Mouse (Mus musculus) cerebellum, adult 9-10 months (tissue): ENCODE measurements around the gene Zfp385c.
"Not testable (repeated sequence)": the region's sequence is repeated elsewhere in the genome, so short reads cannot be mapped to it uniquely, and the experiment has no call there.

Experiments used
- DNase-seq: peaks from one replicate; pipeline ENCODE4 v3.0.0; 2022

Gene Zfp385c

DNA sequence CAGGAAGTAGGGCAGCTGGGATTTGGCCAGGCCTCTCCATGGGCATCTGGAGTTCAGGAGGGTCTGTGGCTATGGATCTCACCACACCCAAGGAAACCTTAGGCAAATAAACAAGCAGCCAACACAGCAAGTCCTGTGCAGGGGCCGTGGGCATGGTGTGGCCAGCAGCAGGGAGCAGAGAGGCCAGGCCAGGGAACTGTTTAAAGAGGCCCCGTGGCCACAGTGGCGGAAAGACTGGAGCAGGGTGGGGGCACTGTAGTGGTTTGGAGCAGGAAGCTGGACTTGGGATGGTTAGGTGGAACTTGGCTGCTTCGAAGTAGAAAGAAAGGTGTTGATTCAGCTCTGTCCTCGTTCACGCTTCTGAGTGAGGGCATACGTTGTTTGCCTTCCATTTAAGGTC is 5.0 kb downstream of the Zfp385c start:
- DNase-seq, result no peak

DNA sequence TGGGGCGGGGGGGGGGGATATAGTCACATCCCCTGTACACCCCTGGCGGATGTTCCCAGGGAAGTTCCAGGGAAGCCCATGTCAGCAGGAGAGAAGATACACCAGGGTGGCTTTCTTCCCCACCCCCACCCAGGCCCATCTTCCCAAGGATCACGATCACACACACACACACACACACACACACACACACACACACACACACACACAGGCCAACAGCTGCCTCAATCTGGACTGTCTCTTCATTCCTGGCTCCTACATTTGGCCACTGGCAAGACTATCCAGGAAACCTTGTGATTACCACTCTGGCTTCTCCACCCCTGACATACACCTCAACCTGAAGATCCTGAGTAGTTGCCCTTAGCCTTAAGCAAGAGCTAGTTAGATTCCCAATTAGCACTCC is 6.9 kb downstream of the Zfp385c start:
- no peak for DNase-seq

DNA sequence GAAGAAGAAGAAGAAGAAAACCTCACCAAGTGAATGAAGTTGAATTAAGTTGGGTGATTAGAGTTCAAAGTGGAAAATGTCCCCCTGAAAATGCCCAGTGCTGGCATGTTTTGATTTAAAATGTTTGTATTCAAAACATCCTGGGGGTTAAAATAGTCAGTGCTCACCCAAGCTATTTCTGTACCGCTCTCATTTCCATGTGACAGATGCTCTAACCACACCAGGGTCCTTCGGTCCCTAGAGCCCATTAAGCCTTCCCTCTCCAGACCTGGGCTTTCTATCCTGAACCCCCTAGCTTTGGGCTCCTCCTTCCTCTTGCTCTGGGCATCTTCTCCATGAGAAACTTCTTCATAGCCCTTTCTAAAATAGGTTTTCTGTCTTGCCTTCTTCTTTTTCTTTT is 8.2 kb downstream of the Zfp385c start:
- DNase-seq, result no peak

DNA sequence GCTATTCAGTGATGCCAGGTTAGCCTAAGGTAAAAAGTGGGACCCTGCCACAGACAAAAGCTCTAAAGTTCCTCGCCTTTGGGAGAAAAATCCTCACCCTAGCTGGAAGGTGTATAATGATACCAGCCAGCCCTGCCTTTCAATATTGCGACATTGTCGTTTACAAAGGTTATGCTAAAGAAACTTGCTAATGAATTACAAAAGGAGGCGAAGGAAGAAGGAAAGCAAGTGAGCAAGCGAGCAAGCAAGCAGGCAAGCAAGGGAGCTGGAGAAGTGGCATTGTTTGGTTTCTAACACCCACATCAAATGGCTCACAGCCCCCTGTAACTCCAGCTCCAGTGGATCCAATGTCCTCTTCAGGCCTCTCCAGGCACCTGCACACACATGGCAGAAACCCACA is 9.7 kb downstream of the Zfp385c start:
- DNase-seq, result no peak

DNA sequence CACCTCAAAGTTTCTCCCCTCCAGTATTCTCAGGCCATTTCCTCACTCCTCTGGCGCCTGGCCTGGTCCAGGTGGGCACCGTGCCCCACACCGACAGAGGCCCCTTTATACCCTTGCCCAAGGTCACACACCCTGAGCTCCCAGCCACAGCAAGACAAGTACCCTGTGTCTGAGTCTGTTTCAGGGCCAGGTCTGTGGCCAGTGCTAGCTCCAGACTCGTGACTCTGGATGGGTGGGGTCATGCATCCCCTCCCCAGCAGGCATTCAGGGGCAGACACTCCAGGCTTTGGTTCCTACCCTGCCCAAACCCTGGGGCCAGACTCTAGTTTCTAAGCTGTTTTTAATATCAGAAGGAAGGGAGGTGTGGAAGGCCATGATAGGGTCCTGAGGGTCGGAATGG is 10.4 kb downstream of the Zfp385c start:
- DNase-seq, result no peak

DNA sequence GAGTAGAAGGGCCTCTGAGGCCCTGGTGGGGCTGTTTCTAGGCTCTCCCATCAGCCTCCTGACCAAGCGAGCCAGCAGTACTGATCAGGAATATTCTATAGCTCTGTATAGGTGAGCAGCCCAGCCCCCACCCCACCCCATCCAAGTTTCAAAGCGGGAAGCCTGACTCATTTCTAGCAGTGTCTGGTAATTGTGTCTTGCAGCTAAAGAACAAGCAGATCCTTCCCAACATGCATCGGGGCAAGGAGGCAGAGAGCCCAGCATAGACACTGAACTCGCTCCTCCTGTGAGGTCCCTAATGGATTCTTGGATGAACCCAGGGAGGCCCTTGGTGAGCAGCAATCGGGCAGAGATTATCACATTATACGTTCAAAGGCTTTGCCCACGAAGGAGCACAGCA is 14.4 kb downstream of the Zfp385c start:
- no peak for DNase-seq

DNA sequence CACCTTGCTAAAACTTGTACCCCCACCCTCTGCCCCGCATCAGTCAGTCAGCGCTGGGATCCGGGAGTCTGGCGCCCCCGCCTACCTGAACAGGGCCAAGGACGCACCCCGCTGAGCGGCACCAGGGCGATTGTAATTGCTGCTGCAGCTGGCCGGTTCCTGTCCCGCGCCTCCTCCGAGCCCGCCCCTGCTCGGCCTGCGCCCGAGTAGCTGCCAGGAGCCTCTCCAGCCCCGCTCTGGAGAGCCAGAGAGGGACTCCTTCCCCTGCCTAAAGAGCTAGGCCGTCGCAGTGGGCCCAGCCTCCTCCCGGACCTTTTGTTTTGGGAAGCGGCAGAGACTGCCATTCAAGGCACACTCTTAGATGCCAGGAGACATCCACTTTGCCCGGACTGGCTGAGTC is 19.1 kb downstream of the Zfp385c start:
- no peak for DNase-seq

DNA sequence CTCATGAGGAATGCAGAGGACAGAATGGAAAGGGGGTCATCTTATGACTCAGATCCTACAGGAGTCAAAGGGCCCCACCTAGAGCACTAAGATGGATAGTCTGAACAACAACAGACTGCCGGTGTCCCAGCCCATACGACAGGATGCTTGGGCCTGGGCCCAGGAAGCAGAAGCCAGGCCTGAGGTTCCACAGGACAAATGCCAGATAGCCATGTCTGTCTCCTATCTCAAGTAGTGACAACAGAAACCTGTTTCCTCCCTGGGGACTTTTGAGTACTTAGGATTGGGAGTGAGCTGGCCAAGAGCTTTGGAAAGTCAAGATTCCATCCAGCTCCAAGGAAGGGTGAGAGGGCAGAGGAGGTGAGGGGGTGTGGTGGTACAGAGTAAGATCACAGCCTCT is 20.3 kb downstream of the Zfp385c start:
- no peak for DNase-seq

DNA sequence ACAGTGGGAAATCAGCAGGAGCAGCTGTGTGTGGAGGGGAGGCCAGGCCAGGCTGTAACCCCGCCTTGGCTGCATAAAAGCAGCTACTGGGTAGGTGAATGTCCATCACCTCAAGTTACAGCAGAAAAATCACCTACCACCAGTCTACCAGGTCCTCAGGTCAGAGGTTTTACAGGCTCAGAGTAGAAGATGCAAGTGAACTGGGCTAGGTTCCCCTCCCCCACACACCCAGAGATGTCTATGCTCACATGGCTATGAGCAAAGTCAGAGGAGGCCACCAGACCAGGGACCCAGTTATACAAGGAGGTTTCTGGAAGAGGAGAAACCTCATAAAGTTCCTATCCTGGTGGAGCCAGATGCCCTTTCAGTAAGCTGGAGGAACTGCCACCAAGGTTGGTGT is 21.2 kb downstream of the Zfp385c start:
- DNase-seq, result no peak

DNA sequence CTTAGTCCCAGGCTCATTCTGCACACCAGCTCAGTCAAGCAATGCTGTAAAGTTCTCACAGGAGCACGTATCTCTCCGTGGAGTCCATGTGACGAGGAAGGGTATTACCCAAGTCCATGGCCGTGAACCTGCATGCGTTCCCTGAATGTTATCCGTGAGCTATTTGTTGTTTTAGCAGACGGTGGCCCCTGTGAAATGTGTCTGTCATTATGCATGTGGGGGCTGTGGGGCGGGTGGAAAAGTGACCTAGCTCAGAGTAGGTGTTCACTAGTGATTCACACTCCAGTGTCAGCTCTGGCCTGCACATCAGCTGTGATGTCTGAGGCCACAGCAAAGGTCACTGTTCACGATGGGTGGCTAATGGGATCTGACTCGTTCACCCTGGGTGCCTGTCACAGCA is 32.4 kb downstream of the Zfp385c start:
- no peak for DNase-seq

DNA sequence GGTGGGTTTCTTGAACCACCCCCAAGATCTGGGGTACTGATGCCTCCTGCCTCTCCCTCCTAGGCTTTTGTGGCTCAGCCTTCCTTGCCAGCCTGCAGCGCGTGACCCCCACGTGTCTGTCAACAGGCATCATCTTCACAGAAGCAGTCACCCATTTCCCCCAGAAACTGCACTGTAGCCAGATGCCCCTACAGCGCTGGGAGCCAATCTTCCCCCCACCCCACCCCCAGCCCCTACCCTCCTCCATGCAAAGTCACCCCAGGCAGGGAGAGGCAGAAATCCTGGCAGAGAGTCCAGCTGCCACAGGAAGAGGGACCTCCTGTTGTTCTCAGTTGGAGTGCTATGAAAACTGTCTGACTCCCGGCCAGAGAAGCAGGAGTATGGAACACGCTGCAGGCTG is 35.8 kb downstream of the Zfp385c start:
- DNase-seq, result no peak

DNA sequence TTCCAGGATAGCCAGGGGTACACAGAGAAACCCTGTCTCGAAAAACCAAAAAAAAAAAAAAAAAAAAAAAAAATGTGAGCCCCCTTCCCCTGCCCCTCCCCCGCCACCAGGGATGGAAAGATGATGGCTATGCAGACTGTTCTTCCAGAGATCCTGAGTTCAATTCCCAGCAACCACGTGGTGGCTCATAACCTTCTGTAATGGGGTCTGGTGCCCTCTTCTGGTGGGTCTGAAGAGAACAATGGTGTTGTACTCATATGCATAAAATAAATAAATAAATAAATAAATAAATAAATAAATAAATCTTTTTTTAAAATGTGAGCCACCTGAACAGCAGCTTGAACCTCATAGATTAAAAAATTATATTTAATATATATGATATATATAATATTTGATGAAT is 36.7 kb downstream of the Zfp385c start:
- not testable (repeated sequence) for DNase-seq

DNA sequence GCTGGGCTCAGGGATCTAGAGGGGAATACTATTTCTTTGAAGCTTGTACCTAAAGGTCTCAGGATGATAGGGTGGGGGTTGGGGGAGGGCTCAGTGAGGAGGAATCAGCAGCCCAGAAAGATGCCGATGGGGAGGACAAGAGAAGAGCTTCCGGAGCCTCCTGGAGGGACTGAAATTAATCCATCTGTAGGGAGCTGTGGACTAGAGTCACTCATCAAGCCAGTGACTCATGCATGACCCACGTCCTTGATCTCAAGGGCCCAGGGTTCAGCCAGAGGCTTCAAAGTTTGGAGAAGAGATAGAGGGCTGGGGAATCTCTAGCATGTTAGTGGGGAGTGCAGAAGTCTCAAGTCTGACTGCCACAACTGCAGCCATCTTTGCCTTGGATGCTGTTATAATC is 40.5 kb downstream of the Zfp385c start:
- no peak for DNase-seq

DNA sequence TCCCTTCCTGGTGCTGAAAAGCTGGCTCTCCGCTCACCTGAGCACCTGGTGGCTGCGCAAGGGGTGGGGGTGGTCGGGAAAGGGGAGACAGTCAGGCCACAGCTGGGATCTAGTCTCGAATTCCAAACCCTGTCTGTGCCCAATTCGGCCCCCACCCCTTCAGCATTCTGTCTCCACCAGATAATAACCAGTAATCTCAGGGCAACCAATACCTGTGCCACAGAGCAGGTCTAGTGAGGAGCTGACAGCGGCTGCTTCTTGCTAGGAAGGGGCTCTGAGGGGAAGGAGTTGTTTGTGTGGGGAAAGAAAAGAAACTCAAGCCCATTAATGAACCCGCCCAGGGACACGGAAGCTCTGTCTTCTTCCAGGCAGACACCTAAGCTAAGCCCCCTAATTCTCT is 41.0 kb downstream of the Zfp385c start:
- no peak for DNase-seq

DNA sequence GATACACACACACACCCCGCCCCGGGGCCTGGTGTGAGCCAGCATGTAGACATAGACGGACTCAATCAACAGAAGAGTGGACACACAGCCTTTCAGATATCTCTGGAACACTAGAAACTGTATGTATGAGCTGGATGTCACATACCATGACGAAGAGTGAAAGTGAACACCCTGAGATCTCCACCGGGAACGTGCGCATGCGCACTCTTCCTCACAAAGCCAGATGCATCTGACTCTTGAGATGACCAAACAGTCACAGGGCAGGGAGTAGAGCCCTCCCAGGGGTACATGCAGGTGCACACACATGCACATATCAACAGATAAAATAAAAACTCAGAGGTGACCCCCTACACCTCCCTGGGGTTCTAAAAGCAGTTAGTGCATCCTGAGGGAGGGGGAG is 43.9 kb downstream of the Zfp385c start:
- no peak for DNase-seq

DNA sequence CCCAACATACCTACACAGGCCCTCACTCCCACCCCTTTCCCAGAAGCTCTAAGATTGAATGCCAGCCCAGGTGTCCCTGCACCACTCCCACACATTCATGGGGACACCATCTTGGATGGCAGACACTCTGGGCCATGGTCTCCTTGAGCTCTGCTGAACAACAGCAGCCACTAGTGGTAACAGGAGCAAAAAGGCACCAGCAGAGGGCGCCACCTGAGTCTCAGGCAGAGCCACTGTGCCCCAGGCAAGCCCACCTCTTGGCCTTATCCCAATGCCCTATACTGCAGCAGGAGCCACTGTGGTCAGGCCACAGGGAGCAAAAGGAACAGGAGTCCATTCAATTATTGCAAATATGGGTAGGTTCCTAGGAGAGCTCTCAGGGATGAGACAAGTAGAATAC is 46.0 kb downstream of the Zfp385c start:
- DNase-seq, result no peak

DNA sequence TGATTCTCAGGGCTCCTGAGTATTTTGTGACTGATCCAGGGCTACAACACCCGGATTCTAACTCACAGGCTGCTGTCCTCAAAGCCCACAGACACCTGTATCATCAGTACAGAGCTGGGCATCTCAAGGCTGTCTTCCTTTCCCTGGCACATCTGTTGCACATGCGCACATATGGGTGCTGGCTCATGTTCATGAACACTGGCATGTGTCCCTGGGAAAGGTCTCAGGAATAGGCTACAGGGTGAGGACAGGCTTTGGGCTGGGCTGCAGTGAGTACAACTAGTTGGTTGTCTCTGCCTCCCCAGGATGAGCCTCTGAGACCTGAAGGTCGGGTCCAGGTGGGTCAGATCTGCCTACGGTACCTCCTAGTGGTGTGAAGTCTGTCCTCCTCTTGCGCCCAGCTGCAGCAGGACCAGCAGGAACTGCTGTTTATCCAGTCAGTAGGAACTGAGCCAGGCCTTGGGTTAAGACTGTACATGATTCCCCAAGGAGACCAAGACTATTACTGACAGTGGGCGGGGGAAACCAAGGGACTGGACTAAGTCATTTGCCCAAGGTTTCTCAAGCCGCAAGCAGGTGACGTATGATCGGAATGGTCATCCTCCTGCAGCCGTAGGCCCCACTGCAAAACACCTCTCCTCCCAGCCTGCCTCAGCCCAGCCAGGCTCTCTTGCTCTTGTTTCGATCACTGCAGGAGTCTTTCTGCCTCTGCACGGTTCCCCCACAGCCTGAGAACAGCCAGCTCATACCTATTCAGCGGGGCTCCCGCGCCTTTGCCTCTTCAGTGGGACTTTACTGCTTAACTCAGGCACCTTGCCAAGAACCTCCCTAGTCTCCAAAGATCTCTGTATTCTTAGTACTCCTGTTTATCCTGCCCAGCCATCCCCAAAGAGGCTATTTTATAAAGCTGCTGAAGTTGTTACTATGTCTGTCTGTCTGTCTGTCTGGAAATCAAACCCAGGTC is 48.4 kb downstream of the Zfp385c start:
- DNase-seq, result no peak

DNA sequence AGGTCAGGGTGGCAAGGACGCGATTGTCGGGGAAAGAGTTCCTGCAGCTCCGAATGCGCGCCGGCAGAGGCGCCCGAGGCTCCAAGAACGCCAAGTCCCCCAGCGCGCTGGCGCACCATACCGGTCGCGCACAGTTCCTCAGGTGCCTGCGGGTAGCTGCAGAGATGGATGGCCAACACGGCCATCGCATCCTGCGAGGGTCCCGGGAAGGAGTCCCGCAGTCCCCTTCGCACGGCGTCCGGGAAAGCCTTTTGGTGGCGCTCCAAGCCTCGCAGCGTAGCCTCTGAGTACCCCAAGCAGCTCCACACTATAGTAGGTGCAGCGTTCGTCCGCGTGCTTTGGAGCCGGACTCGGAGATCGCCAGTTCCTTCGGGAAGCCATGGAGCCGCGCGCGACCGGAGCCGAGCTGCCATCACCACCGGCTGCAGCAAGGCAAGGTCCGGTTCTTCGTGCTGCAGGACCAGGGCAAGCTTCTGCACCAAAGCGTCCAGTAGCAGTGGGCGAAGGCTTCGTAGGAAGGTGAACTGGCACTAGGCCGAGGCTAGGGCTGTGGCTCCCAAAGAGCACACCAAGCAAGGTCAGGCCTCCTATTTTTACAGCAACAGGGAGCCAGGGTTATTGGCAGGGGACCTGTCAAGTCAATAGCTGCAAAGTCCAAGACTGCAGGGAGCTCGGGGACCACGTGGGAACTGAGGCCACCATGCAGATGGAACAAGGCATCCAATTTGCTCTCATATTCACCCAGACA is 51.9 kb downstream of the Zfp385c start:
- no peak for DNase-seq

DNA sequence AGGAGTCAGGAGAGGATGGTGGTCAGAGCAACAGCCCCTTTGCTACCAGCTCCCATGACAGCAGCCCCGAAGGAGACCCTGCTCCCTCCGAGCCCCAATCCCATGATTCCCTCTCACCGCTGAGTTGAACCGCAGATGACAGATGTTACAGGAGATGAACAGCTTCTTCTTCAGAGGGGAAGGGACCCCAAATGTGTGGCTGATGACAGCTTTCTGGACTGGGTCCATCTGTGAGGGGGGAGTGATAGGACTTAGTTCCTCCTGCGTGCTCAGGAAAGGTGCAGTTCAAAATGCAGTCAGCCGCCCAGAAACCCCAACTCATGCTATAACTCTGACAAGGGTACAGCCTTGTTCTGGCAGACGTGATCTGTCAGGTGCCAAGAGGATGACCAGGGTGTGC is 57.7 kb downstream of the Zfp385c start:
- DNase-seq, result no peak

DNA sequence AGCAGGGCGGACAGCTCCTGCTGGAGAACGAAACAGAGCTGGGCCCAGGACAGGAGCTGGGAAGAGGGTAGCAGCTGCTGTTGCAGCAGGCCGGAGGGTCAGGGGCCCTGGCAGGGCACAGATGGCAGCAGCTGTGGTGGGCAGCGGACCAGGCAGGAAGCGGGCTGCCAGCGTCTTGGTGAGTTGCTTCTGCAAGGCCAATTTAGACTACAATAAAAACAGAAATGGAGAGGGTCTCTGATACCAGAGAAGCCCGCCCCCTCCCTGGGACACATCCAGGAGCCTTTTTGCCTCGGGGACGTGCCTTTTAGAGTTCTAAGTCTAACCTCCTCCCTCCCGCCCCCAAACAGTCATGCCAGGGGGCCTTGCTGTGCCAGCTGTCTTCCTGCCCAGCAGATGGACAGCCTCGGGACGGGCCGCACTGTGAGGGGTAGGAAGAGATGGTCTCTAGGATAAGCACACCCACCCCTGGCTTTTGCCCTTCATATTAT is 63.3 kb downstream of the Zfp385c start:
- DNase-seq, result no peak

DNA sequence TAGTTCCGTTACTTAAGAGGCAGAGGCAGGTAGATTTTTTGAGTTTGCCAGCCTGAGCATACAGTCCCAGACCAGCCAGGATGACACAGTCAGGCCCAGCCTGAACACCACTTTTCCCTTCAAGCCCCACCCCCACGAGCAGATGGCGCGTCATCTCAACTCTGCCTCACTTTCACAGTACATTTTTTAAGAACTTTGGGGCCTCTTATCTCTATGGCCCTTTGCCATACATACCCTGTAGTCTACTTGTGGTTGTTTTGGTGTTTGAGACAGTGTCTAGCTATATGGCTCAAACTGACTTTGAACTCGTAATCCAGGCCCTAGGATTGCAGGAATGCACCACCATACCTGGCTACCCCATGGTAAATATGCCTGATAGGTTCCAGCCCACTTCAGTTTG is 64.2 kb downstream of the Zfp385c start:
- DNase-seq, result no peak

DNA sequence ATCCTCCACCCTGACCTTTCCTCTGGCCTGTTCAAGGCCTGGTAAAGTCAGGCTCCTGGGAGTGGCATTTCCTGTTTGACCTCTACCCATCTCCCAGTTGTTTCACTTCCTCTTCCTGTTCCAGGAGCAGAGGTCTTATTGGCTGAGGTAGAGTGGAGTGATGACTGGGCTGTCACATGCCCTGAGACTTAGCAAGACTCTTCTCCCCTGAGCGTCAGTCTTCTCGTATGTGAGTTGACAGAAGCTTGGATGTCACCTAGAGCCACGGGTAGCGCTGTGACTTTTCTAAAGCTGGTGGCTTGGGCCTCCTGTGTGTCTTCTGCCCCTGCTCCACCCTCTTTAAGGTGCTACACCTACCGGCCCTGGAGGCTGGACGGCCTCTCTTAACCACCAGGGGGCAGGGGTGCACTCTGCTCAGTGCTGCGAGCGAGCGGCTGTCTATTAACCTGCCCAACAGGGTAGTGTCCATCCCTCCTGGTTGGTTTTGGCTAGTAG is 65.5 kb downstream of the Zfp385c start:
- peak; percentile 64 for DNase-seq

DNA sequence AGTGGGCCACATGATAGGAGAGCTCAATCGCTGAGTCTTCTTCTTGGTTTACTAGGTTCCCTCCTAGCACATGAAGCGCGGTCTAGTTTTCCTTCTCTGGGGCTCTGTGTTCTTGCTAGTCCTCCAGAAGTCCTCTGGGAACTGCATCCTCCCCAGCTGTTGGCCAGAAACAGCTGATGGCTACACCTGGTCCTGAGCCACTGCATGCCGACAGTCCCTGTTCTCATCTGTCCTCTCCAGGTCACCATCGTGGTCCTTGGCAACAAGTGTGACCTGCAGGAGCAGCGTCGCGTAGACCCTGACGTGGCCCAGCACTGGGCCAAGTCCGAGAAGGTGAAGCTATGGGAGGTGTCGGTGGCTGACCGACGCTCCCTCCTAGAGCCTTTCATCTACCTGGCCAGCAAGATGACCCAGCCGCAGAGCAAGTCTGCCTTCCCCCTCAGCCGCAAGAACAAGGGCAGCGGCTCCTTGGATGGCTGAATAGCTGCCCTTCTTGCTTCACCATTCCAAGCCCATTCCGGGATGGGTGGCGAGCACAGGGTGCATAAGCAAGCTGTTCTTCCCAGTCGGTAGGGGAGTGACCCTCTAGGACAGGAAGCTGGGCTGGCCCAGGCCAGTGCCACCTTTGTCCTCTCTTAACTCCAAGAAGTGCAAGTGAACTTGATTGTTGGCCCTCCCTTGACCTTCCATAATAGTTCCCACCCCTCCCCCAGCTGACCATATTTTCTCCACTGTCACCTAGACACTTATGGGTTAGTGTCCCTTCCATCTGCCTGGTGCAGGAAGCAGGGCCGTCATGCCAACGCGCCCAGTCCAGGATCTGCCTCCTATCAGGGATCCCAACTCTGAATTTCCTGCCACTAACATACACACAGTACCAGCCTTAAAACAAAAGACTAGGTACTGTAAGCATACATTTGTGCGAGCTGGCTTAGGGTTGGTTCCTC is 66.2 kb downstream of the Zfp385c start:
- DNase-seq, result no peak
